Mouse (Mus musculus) G1E (cell line): Measurements from ENCODE around the gene Epdr1. TPM values are rescaled to one million over a fixed set of nuclear protein-coding genes. Genes with fewer than 3 reads are reported as not detected.

Experiments used
- ATAC-seq: 2 replicates; pipeline ENCODE4 v1.8.0; 2016; ENCODE audit warnings: mild to moderate bottlenecking; ENCODE audit not compliant: insufficient number of reproducible peaks, poor library complexity, low FRiP score, severe bottlenecking; ENCODE audit errors: extremely low read depth
- DNase-seq: peaks from one replicate; pipeline ENCODE4 v3.0.0; 2012; ENCODE audit warnings: low spot score
- H3K27me3 ChIP-seq: 2 replicates; pipeline ENCODE4 v1.6.1; 2012; ENCODE audit warnings: mild to moderate bottlenecking, low read length, inconsistent platforms; ENCODE audit not compliant: insufficient read depth
- H3K36me3 ChIP-seq: replicated peaks from 2 replicates; pipeline ENCODE3; 2012; ENCODE audit warnings: mild to moderate bottlenecking, inconsistent platforms
- H3K4me1 ChIP-seq: 2 replicates; pipeline ENCODE4 v1.6.1; 2012; ENCODE audit warnings: low read depth, low read length, inconsistent platforms, mixed read lengths; ENCODE audit not compliant: insufficient read depth
- H3K4me3 ChIP-seq: 2 replicates; pipeline ENCODE4 v1.5.1; 2012; ENCODE audit warnings: low read depth, mild to moderate bottlenecking, inconsistent platforms, low read length, moderate library complexity, mixed read lengths
- H3K9me3 ChIP-seq: replicated peaks from 2 replicates; pipeline ENCODE4 v1.6.1; 2012; ENCODE audit warnings: inconsistent platforms
- CTCF ChIP-seq: IDR thresholded peaks from 2 replicates; pipeline ENCODE4 v1.5.1; 2012; ENCODE audit warnings: low read depth, low read length, inconsistent platforms, mixed read lengths
- GATA1 ChIP-seq: IDR thresholded peaks from 2 replicates; pipeline ENCODE4 v1.6.1; 2012; ENCODE audit warnings: borderline replicate concordance, low read length, inconsistent platforms, mixed read lengths
- GATA2 ChIP-seq: IDR thresholded peaks from 2 replicates; pipeline ENCODE4 v1.6.1; 2012; ENCODE audit warnings: low read depth, low read length, inconsistent platforms, borderline replicate concordance
- POLR2AphosphoS5 ChIP-seq: IDR thresholded peaks from 2 replicates; pipeline ENCODE4 v1.6.1; 2012; ENCODE audit warnings: low read depth, low read length, inconsistent platforms; ENCODE audit not compliant: insufficient replicate concordance
- TAL1 ChIP-seq: conservative IDR thresholded peaks from 2 replicates; pipeline ENCODE4 v1.6.1; 2012; ENCODE audit warnings: low read depth, low read length, inconsistent platforms, mixed read lengths
- polyA plus RNA-seq: library from polyadenylated mRNA; stranded (reverse); fragments of >175 nt; gene quantifications from 2 replicates; pipeline ENCODE4 v1.2.3, GENCODE M21; 2012
- total RNA-seq, 2 experiments: library from RNA; stranded (forward) in 1 of 2; stranded (reverse) in 1 of 2; fragments of 200-1000 nt in 1 of 2; fragments of >200 nt in 1 of 2; fragmentation: Nextera tagmentation in 1 of 2; gene quantifications; 2 replicates each; pipeline ENCODE4 v1.2.3; 2014 to 2017

Epdr1 gene
- not detected in 2 replicates for total RNA-seq (2014; fragmentation: Nextera tagmentation)
- total RNA-seq (2017): 0.11 TPM in 1 of 2 replicates, not detected in the other
- polyA plus RNA-seq: not detected in 2 replicates

- Histone ChIP-seq H3K9me3 (no peaks in the 10 kb centered on the region), H3K4me1 (no peaks in the 10 kb centered on the region), H3K36me3 (no peaks in the 10 kb centered on the region), H3K27me3 (peaks cover 18% of the 10 kb centered on the region), H3K4me3 (no peak within 1 kb of the TSS)
- DNase-seq (no peak), ATAC-seq (no peak)
- TF ChIP-seq GATA2: no peak
- TF ChIP-seq POLR2AphosphoS5: no peak
- TF ChIP-seq CTCF: no peak
- TF ChIP-seq TAL1: no peak
- TF ChIP-seq GATA1: no peak
Measured at GRCm38 (mm10) chr13:19619216-19619927, at the start of gene Epdr1. TSS of gene Epdr1 (minus strand) at chr13:19619927.

- TF ChIP-seq TAL1: no peak
- TF ChIP-seq POLR2AphosphoS5: no peak
- TF ChIP-seq CTCF: no peak
- no peak for TF ChIP-seq GATA1
- TF ChIP-seq GATA2: no peak
- no peak for DNase-seq
- no peak for ATAC-seq
- Histone ChIP-seq H3K36me3 (no peaks in the 10 kb centered on the region), H3K4me3 (no peak overlapping the region), H3K27me3 (no peaks in the 10 kb centered on the region), H3K4me1 (no peaks in the 10 kb centered on the region), H3K9me3 (no peaks in the 10 kb centered on the region)
Measured at GRCm38 (mm10) chr13:19668355-19669140, 48.8 kb upstream of the Epdr1 start.

- Histone ChIP-seq H3K9me3 (no peaks in the 10 kb centered on the region), H3K27me3 (no peaks in the 10 kb centered on the region)
- no peak for TF ChIP-seq POLR2AphosphoS5
- no peak for TF ChIP-seq CTCF
Measured at GRCm38 (mm10) chr13:19652405-19652804, 32.7 kb upstream of the Epdr1 start.

GRCm38 (mm10) chr13:19649824-19650223, 30.1 kb upstream of the Epdr1 start:
- no peak overlapping the region for H3K4me3 ChIP-seq
- no peaks in the 10 kb centered on the region for H3K27me3 ChIP-seq
- H3K36me3 ChIP-seq: no peaks in the 10 kb centered on the region
- ATAC-seq: no peak
- H3K9me3 ChIP-seq: no peaks in the 10 kb centered on the region
- TF ChIP-seq TAL1 (no peak), GATA2 (no peak), GATA1 (no peak), POLR2AphosphoS5 (no peak), CTCF (no peak)
- DNase-seq: no peak
- no peaks in the 10 kb centered on the region for H3K4me1 ChIP-seq

More at GRCm38 (mm10) chr13:19652405-19652804, 32.7 kb upstream of the Epdr1 start:
- Histone ChIP-seq H3K4me1 (no peaks in the 10 kb centered on the region), H3K36me3 (no peaks in the 10 kb centered on the region), H3K4me3 (no peak overlapping the region)
- ATAC-seq (no peak), DNase-seq (no peak)

GRCm38 (mm10) chr13:19644225-19644624, 24.5 kb upstream of the Epdr1 start:
- DNase-seq: no peak
- Histone ChIP-seq H3K9me3 (no peaks in the 10 kb centered on the region), H3K36me3 (no peaks in the 10 kb centered on the region), H3K4me1 (no peaks in the 10 kb centered on the region), H3K4me3 (no peak overlapping the region), H3K27me3 (no peaks in the 10 kb centered on the region)
- ATAC-seq: no peak
- TF ChIP-seq GATA1 (no peak), TAL1 (no peak), CTCF (no peak), GATA2 (no peak), POLR2AphosphoS5 (no peak)

GRCm38 (mm10) chr13:19643519-19643918, 23.8 kb upstream of the Epdr1 start:
- Histone ChIP-seq H3K4me1 (no peaks in the 10 kb centered on the region), H3K27me3 (no peaks in the 10 kb centered on the region), H3K36me3 (no peaks in the 10 kb centered on the region), H3K4me3 (no peak overlapping the region), H3K9me3 (no peaks in the 10 kb centered on the region)
- TF ChIP-seq TAL1 (no peak), POLR2AphosphoS5 (no peak), GATA1 (no peak), GATA2 (no peak), CTCF (no peak)
- ATAC-seq (no peak), DNase-seq (no peak)
